Mouse (Mus musculus) ES-Bruce4 (cell line): Measurements from ENCODE around the gene Tecpr2.

Source experiments
- CTCF ChIP-seq: IDR thresholded peaks from one replicate; pipeline ENCODE4 v1.8.1; 2011; ENCODE audit warnings: low read depth, low read length
- EP300 ChIP-seq: IDR thresholded peaks from 2 replicates; pipeline ENCODE4 v1.6.1; 2011; ENCODE audit warnings: low read depth, low read length; ENCODE audit not compliant: insufficient read depth
- POLR2A ChIP-seq: IDR thresholded peaks from one replicate; pipeline ENCODE4 v1.8.1; 2011; ENCODE audit warnings: low read length; ENCODE audit not compliant: insufficient read depth

GRCm38 (mm10) chr12:111018068-111018467 is 129.0 kb downstream of the Tecpr2 start:
- no peak for TF ChIP-seq CTCF
- TF ChIP-seq POLR2A = no peak
- no peak for TF ChIP-seq EP300
